Mouse (Mus musculus): ENCODE results near the gene Map10. TPM values are rescaled to one million over a fixed set of nuclear protein-coding genes. Genes with fewer than 3 reads are reported as not detected.

Gene Map10
- 2.6 TPM for total RNA-seq (2023)

DNA sequence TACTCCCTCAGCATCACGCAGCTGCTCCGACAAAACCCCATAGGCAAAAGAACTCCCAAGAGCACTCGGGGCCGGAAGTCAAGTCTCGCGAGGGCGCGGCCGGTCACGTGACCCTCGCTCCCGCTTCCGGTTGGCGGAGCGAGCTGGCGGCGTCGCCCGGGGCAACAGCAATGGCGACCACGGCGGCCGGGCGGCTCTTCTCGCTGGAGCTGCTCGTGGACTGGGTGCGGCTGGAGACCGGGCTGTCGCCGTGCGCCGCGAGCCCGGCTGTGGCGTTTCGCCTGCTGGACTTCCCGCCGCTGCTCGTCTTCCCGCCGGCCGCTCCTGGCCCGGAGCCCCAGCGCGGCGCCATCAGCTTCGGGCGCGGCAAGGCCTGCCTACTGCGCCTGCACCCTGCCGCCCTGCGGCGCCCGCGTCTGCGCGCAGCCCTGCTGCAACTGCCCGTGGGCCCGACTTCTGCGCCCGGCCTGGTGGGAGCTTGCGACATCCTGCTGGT lies at the start of gene Map10:
Gene Map10 (plus strand): TSS at position 119 of the 496 bp plus-strand sequence.

Other genes with a start within 250 kb of the Map10 start
- gene Sipa1l2, start 100.0 kb upstream of the Map10 start, total RNA-seq (2023): 10.0 TPM
- 19.6 TPM for gene Ntpcr, start 60.1 kb downstream of the Map10 start, total RNA-seq (2023)
- not detected for gene Pcnx2, start 228.5 kb downstream of the Map10 start, total RNA-seq (2023)
- gene Map3k21, start 240.6 kb downstream of the Map10 start, total RNA-seq (2023): not detected

All from CD8-positive naive resting alpha-beta T cell, adult 57 days (primary cell).